ENCODE assay signal across 8 mouse cellular contexts in the genomic region with DNA sequence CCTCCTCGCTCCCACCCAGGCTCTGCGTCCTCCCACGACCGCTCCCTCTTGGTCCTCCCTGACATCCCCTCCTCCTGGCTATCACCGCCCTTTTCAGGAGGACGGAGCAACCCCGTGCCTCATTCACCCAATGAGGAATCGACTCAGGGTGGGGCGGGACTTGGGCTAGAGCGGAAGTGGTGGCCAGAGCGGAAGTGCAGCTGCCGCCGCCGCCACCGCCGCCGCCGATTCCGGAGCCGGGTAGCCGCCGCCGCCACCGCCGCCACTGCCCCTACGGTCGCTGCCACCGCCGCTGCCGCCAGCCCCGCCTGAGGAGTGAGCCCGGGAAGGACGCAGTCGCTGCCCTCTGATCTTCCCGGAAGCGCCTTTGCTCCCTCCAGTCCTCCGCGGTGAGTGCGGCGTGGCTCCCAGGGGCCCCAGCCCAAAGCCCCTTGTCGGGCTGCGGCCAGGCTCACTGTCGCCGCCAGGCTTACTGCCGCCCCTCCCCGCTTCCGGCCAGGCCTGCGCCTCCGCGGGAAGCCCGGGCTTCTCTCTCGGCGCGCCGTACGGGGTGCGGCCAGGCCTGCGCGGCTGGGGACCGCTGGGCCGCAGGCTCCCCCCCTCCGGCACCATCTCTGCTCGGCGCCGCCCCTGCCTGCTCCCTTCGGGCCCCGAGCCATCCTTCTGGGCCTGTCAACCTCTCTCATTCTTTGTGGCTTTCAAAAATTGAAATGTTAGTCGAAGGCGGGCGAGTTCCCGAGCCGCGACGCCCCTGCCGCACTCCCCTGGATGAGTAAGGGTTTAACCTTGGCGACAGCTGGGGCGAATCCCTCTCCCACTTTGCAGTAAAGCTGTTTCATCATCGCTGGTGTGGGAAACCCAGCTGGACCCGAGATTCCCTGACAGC. TPM values are rescaled to one million over a fixed set of nuclear protein-coding genes. Genes with fewer than 3 reads are reported as not detected.
DNase-seq lines count a peak whose midpoint lies in the region; ATAC-seq and TF ChIP-seq lines count a peak whose summit lies in the region.

No protein-coding gene starts in this region.

- DNase-seq in MEL-GATA-1-ER (ENCODE audit: extremely low read depth, low read depth), result peak; percentile 97
- DNase-seq in cerebellum, adult 11-12 months, result peak; percentile 96
- DNase-seq in forebrain, embryonic 14.5 days (ENCODE audit: low spot score), result peak; percentile 99
- peak; percentile 96 for DNase-seq in heart, postnatal 25 days (ENCODE audit: low spot score)
- peak; percentile 91 to 97 for DNase-seq in layer of hippocampus, adult 2 months (ENCODE audit: low spot score in 2 of 2)
- DNase-seq in thymus, adult 18-20 months, result peak; percentile 91 to 94

- no peaks in the 10 kb centered on the region for H3K27me3 ChIP-seq in forebrain, embryonic 14.5 days (replicated peaks; ENCODE audit: control insufficient read depth, insufficient read depth, low read length)
- H3K27me3 ChIP-seq in lung, embryonic 15.5 days, result no peaks in the 10 kb centered on the region

- H3K27ac ChIP-seq in forebrain, embryonic 14.5 days (ENCODE audit: low read depth, low read length), result peak overlapping the region; percentile 87
- peak overlapping the region; percentile 99 for H3K27ac ChIP-seq in layer of hippocampus, adult 2 months
- peak overlapping the region; percentile 97 for H3K27ac ChIP-seq in lung, embryonic 15.5 days
- H3K27ac ChIP-seq in olfactory bulb, adult 2 months (ENCODE audit: insufficient read depth, low read depth, low read length), result peak overlapping the region; percentile 89

- intact Hi-C loops in heart, postnatal 25 days (cut with DNase I), result loop anchor here (5.0 kb wide), 1 partner anchor 77 kb away; the partner anchor contains the start of genes Stk4 and Tomm34

- TF ChIP-seq CTCF in layer of hippocampus, adult 2 months (conservative IDR thresholded peaks at IDR 0.05), result no peak
- 0 out of 2 replicates have a peak, but pooled peaks have one; percentile 3 for TF ChIP-seq CTCF in olfactory bulb, adult 2 months (IDR thresholded peaks at IDR 0.05; ENCODE audit: insufficient read depth, low read depth, low read length)

- no peaks in the 10 kb centered on the region for H3K9me3 ChIP-seq in forebrain, embryonic 14.5 days (replicated peaks; ENCODE audit: control insufficient read depth, low read length)
- no peaks in the 10 kb centered on the region for H3K9me3 ChIP-seq in lung, embryonic 15.5 days

- H3K4me1 ChIP-seq in forebrain, embryonic 14.5 days (ENCODE audit: control insufficient read depth, insufficient read depth, low read length), result peaks cover 16% of the 10 kb centered on the region
- H3K4me1 ChIP-seq in lung, embryonic 15.5 days, result peaks cover 24% of the 10 kb centered on the region
- H3K4me1 ChIP-seq in olfactory bulb, adult 2 months (ENCODE audit: control insufficient read depth, insufficient read depth, low read length), result peaks cover 8% of the 10 kb centered on the region

- TF ChIP-seq POLR2A in olfactory bulb, adult 2 months (IDR thresholded peaks at IDR 0.05; ENCODE audit: insufficient read depth, low read depth, low read length), result peak; percentile 28; the same call in 1 of the 2 replicates

- H3K4me3 ChIP-seq in forebrain, embryonic 14.5 days (ENCODE audit: low read depth, low read length), result peak overlapping the region; percentile 96
- peak overlapping the region; percentile 94 for H3K4me3 ChIP-seq in layer of hippocampus, adult 2 months
- H3K4me3 ChIP-seq in lung, embryonic 15.5 days, result peak overlapping the region; percentile 99
- H3K4me3 ChIP-seq in olfactory bulb, adult 2 months (ENCODE audit: insufficient read depth, low read depth, low read length), result peak overlapping the region; percentile 98

- H3K36me3 ChIP-seq in forebrain, embryonic 14.5 days (ENCODE audit: control insufficient read depth, insufficient read depth, low read length), result peaks cover 13% of the 10 kb centered on the region; the same call in 1 of the 2 replicates
- peaks cover 14% of the 10 kb centered on the region for H3K36me3 ChIP-seq in lung, embryonic 15.5 days

- peak overlapping the region; percentile 91 for H3K4me2 ChIP-seq in forebrain, embryonic 14.5 days (ENCODE audit: low read length)
- H3K4me2 ChIP-seq in lung, embryonic 15.5 days, result peak overlapping the region; percentile 71

- under 1% methylated on average over 58 of the region's 79 CpGs for WGBS in forebrain, embryonic 14.5 days
- WGBS in lung, embryonic 15.5 days, result under 1% methylated on average over 65 of the region's 79 CpGs
- WGBS in olfactory bulb, adult 2 months, result 1% methylated on average over 79 of the region's 79 CpGs

- peak; percentile 100 for ATAC-seq in forebrain, embryonic 14.5 days
- peak; percentile 100 for ATAC-seq in lung, embryonic 15.5 days (ENCODE audit: borderline replicate concordance, extremely low read depth, low FRiP score, low TSS enrichment)

- H3K9ac ChIP-seq in forebrain, embryonic 14.5 days (ENCODE audit: low read length), result peak overlapping the region; percentile 94
- peak overlapping the region; percentile 97 for H3K9ac ChIP-seq in lung, embryonic 15.5 days

RNA-seq across cellular contexts. Expression of gene Ywhab, which starts 0.5 kb away (rescaled TPM):
- 305 and 380 TPM in 2 replicates for polyA plus RNA-seq in forebrain, embryonic 14.5 days (2014; fragmentation: Nextera tagmentation; extraction: Ambion mirVana)
- total RNA-seq in heart, postnatal 25 days (2021), result 10 to 100 TPM; 74.3 to 82.2 TPM
- total RNA-seq in layer of hippocampus, adult 2 months (2021), result 100 to 1,000 TPM; 520 to 529 TPM
- polyA plus RNA-seq in lung, embryonic 15.5 days (2015; fragmentation: Nextera tagmentation; extraction: Ambion mirVana), result 329 and 333 TPM in 2 replicates
- polyA plus RNA-seq in olfactory bulb, adult 2 months (2012; ENCODE audit: insufficient read depth, insufficient read length, low replicate concordance, missing spikeins), result 463 TPM in 1 of 2 replicates, not detected in the other

RNA-seq across cellular contexts. Expression of gene Pabpc1l, which starts 30.0 kb away (rescaled TPM):
- polyA plus RNA-seq in forebrain, embryonic 14.5 days (2014; fragmentation: Nextera tagmentation; extraction: Ambion mirVana), result 2.1 and 2.6 TPM in 2 replicates
- total RNA-seq in heart, postnatal 25 days (2021), result 1 to 10 TPM in 1 of 2 experiments, under 1 TPM in 1; 0.96 to 1.3 TPM
- total RNA-seq in layer of hippocampus, adult 2 months (2021), result 1 to 10 TPM; 1.1 to 1.2 TPM
- 1.2 TPM in 2 replicates for polyA plus RNA-seq in lung, embryonic 15.5 days (2015; fragmentation: Nextera tagmentation; extraction: Ambion mirVana)
- polyA plus RNA-seq in olfactory bulb, adult 2 months (2012; ENCODE audit: insufficient read depth, insufficient read length, low replicate concordance, missing spikeins), result not detected in 2 replicates

Comparison
In these comparisons a context has a peak if more than half of its experiments do, and no peak if none do; other contexts are left out.
1. Peak in every context shown above with its lines: DNase-seq, ATAC-seq, H3K4me3 ChIP-seq and H3K27ac ChIP-seq.